Mouse (Mus musculus): ENCODE measurements at regions not wholly inside any gene's neighbourhood (a gene's known extent, or its start where the extent isn't known, plus 50 kb on each side); places are given as distances from the start of the nearest gene placed in this dataset.

GRCm38 (mm10) chr12:70745681-70746080 is 79.6 kb upstream of the Frmd6 start:
- no peak overlapping the region for H3K27ac ChIP-seq (replicated peaks)
- H3K27me3 ChIP-seq (replicated peaks): no peaks in the 10 kb centered on the region
- WGBS: 58% methylated on average over 2 of the region's 2 CpGs
- 0 out of 2 replicates have a peak, but pooled peaks cover 2% of the 10 kb centered on the region for H3K4me1 ChIP-seq
- no peaks in the 10 kb centered on the region for H3K9me3 ChIP-seq
- H3K9ac ChIP-seq: no peak overlapping the region
- H3K36me3 ChIP-seq: no peaks in the 10 kb centered on the region
- no peak for ATAC-seq (ENCODE audit: extremely low read depth, insufficient number of reproducible peaks, low FRiP score, low TSS enrichment)
- no peak overlapping the region for H3K4me2 ChIP-seq
- no peak overlapping the region for H3K4me3 ChIP-seq

- WGBS: 74% methylated on average over 2 of the region's 2 CpGs
- H3K9me3 ChIP-seq: no peaks in the 10 kb centered on the region
- no peak overlapping the region for H3K27ac ChIP-seq (replicated peaks)
- no peak for ATAC-seq (ENCODE audit: extremely low read depth, insufficient number of reproducible peaks, low FRiP score, low TSS enrichment)
- no peak overlapping the region for H3K4me3 ChIP-seq
- no peaks in the 10 kb centered on the region for H3K36me3 ChIP-seq
- H3K9ac ChIP-seq: no peak overlapping the region
- H3K4me1 ChIP-seq: peaks cover 18% of the 10 kb centered on the region
- H3K27me3 ChIP-seq (replicated peaks): no peaks in the 10 kb centered on the region
- H3K4me2 ChIP-seq: no peak overlapping the region
These were observed 75.7 kb upstream of the Frmd6 start for GRCm38 (mm10) chr12:70749651-70750050.

- H3K9me3 ChIP-seq: no peaks in the 10 kb centered on the region
- 75% methylated on average over 7 of the region's 7 CpGs for WGBS
- no peak for ATAC-seq (ENCODE audit: extremely low read depth, insufficient number of reproducible peaks, low FRiP score, low TSS enrichment)
- H3K27ac ChIP-seq (replicated peaks): no peak overlapping the region
- H3K36me3 ChIP-seq: no peaks in the 10 kb centered on the region
- H3K9ac ChIP-seq: no peak overlapping the region
- no peak overlapping the region for H3K4me2 ChIP-seq
- H3K4me1 ChIP-seq: peaks cover 16% of the 10 kb centered on the region
- no peaks in the 10 kb centered on the region for H3K27me3 ChIP-seq (replicated peaks)
- H3K4me3 ChIP-seq: no peak overlapping the region
These were observed 74.4 kb upstream of the Frmd6 start for GRCm38 (mm10) chr12:70750651-70751578.

GRCm38 (mm10) chr12:70752266-70752910 is 72.9 kb upstream of the Frmd6 start:
- H3K4me3 ChIP-seq: no peak overlapping the region
- no peaks in the 10 kb centered on the region for H3K27me3 ChIP-seq (replicated peaks)
- peaks cover 16% of the 10 kb centered on the region for H3K4me1 ChIP-seq
- H3K36me3 ChIP-seq: no peaks in the 10 kb centered on the region
- H3K9ac ChIP-seq: no peak overlapping the region
- H3K27ac ChIP-seq (replicated peaks): peak overlapping the region; percentile 58
- WGBS: 36% methylated on average over 11 of the region's 11 CpGs
- peak overlapping the region; percentile 8; the same call in 1 of the 2 replicates for H3K4me2 ChIP-seq
- H3K9me3 ChIP-seq: no peaks in the 10 kb centered on the region
- ATAC-seq (ENCODE audit: extremely low read depth, insufficient number of reproducible peaks, low FRiP score, low TSS enrichment): no peak

- H3K9me3 ChIP-seq: no peaks in the 10 kb centered on the region
- H3K27ac ChIP-seq (replicated peaks): peak overlapping the region; percentile 58
- WGBS: 50% methylated on average over 4 of the region's 4 CpGs
- no peak overlapping the region for H3K4me3 ChIP-seq
- peaks cover 16% of the 10 kb centered on the region for H3K4me1 ChIP-seq
- H3K27me3 ChIP-seq (replicated peaks): no peaks in the 10 kb centered on the region
- no peaks in the 10 kb centered on the region for H3K36me3 ChIP-seq
- ATAC-seq (ENCODE audit: extremely low read depth, insufficient number of reproducible peaks, low FRiP score, low TSS enrichment): no peak
- peak overlapping the region; percentile 8; the same call in 1 of the 2 replicates for H3K4me2 ChIP-seq
- H3K9ac ChIP-seq: no peak overlapping the region
These were observed 72.4 kb upstream of the Frmd6 start for GRCm38 (mm10) chr12:70752911-70753290.

GRCm38 (mm10) chr12:70753458-70753857 is 71.9 kb upstream of the Frmd6 start:
- no peak for ATAC-seq (ENCODE audit: extremely low read depth, insufficient number of reproducible peaks, low FRiP score, low TSS enrichment)
- no peak overlapping the region for H3K4me3 ChIP-seq
- WGBS: 79% methylated on average over 3 of the region's 3 CpGs

GRCm38 (mm10) chr12:70758080-70758479 is 67.2 kb upstream of the Frmd6 start:
- H3K27ac ChIP-seq (replicated peaks): no peak overlapping the region
- H3K9me3 ChIP-seq: no peaks in the 10 kb centered on the region
- no peak overlapping the region for H3K9ac ChIP-seq
- H3K4me1 ChIP-seq: 0 out of 2 replicates have a peak, but pooled peaks cover 2% of the 10 kb centered on the region
- H3K4me2 ChIP-seq: no peak overlapping the region
- no peaks in the 10 kb centered on the region for H3K36me3 ChIP-seq
- H3K4me3 ChIP-seq: no peak overlapping the region
- no peaks in the 10 kb centered on the region for H3K27me3 ChIP-seq (replicated peaks)
- no peak for ATAC-seq (ENCODE audit: extremely low read depth, insufficient number of reproducible peaks, low FRiP score, low TSS enrichment)
- WGBS: 90% methylated on average over 6 of the region's 6 CpGs

More at GRCm38 (mm10) chr12:70753458-70753857, 71.9 kb upstream of the Frmd6 start:
- peaks cover 16% of the 10 kb centered on the region for H3K4me1 ChIP-seq
- no peak overlapping the region for H3K4me2 ChIP-seq
- H3K27me3 ChIP-seq (replicated peaks): no peaks in the 10 kb centered on the region
- peak overlapping the region; percentile 58; the same call in 1 of the 2 replicates for H3K27ac ChIP-seq (replicated peaks)
- no peaks in the 10 kb centered on the region for H3K36me3 ChIP-seq
- H3K9me3 ChIP-seq: no peaks in the 10 kb centered on the region
- no peak overlapping the region for H3K9ac ChIP-seq

GRCm38 (mm10) chr12:70763542-70763941 is 61.8 kb upstream of the Frmd6 start:
- H3K4me2 ChIP-seq: no peak overlapping the region
- no peak overlapping the region for H3K27ac ChIP-seq (replicated peaks)
- no peaks in the 10 kb centered on the region for H3K36me3 ChIP-seq
- H3K9me3 ChIP-seq: no peaks in the 10 kb centered on the region
- WGBS: 83% methylated on average over 12 of the region's 12 CpGs
- H3K4me1 ChIP-seq: no peaks in the 10 kb centered on the region; the same call in 1 of the 2 replicates
- no peak overlapping the region for H3K4me3 ChIP-seq
- no peak overlapping the region for H3K9ac ChIP-seq
- ATAC-seq (ENCODE audit: extremely low read depth, insufficient number of reproducible peaks, low FRiP score, low TSS enrichment): no peak
- no peaks in the 10 kb centered on the region for H3K27me3 ChIP-seq (replicated peaks)

- no peaks in the 10 kb centered on the region for H3K9me3 ChIP-seq
- ATAC-seq (ENCODE audit: extremely low read depth, insufficient number of reproducible peaks, low FRiP score, low TSS enrichment): no peak
- no peak overlapping the region for H3K4me2 ChIP-seq
- H3K27ac ChIP-seq (replicated peaks): no peak overlapping the region
- H3K27me3 ChIP-seq (replicated peaks): no peaks in the 10 kb centered on the region
- WGBS: 70% methylated on average over 4 of the region's 4 CpGs
- H3K4me1 ChIP-seq: no peaks in the 10 kb centered on the region; the same call in 1 of the 2 replicates
- H3K36me3 ChIP-seq: no peaks in the 10 kb centered on the region
- H3K4me3 ChIP-seq: no peak overlapping the region
- H3K9ac ChIP-seq: no peak overlapping the region
These were observed 59.0 kb upstream of the Frmd6 start for GRCm38 (mm10) chr12:70766319-70766718.

GRCm38 (mm10) chr12:70767959-70768358 is 57.4 kb upstream of the Frmd6 start:
- no peak overlapping the region for H3K4me2 ChIP-seq
- no peaks in the 10 kb centered on the region for H3K27me3 ChIP-seq (replicated peaks)
- no peak overlapping the region for H3K9ac ChIP-seq
- no peak overlapping the region for H3K4me3 ChIP-seq
- no peak for ATAC-seq (ENCODE audit: extremely low read depth, insufficient number of reproducible peaks, low FRiP score, low TSS enrichment)
- no peaks in the 10 kb centered on the region for H3K9me3 ChIP-seq
- no peak overlapping the region for H3K27ac ChIP-seq (replicated peaks)
- WGBS: 41% methylated on average over 4 of the region's 4 CpGs
- no peaks in the 10 kb centered on the region; the same call in 1 of the 2 replicates for H3K4me1 ChIP-seq
- H3K36me3 ChIP-seq: no peaks in the 10 kb centered on the region

GRCm38 (mm10) chr12:70768745-70769144 is 56.6 kb upstream of the Frmd6 start:
- ATAC-seq (ENCODE audit: extremely low read depth, insufficient number of reproducible peaks, low FRiP score, low TSS enrichment): no peak
- H3K36me3 ChIP-seq: no peaks in the 10 kb centered on the region
- H3K4me3 ChIP-seq: no peak overlapping the region
- H3K9me3 ChIP-seq: no peaks in the 10 kb centered on the region
- H3K27ac ChIP-seq (replicated peaks): no peak overlapping the region
- no peaks in the 10 kb centered on the region; the same call in 1 of the 2 replicates for H3K4me1 ChIP-seq
- H3K4me2 ChIP-seq: no peak overlapping the region
- no peak overlapping the region for H3K9ac ChIP-seq
- WGBS: 79% methylated on average over 9 of the region's 9 CpGs
- H3K27me3 ChIP-seq (replicated peaks): no peaks in the 10 kb centered on the region

Measured in heart, embryonic 13.5 days (tissue).